Mouse (Mus musculus) CH12.LX (cell line): Measurements from ENCODE around the gene Pianp.
A peak's percentile ranks its signal among the peaks of the same experiment; 100 is the strongest.

Source experiments
- CTCF ChIP-seq, 2 experiments: IDR thresholded peaks in 1 of 2; conservative IDR thresholded peaks in 1 of 2; 2 replicates each; pipeline ENCODE4 v1.5.1; 2011 to 2012; ENCODE audit warnings: low read depth in 2 of 2, low read length in 2 of 2, improper control_type of control experiment in 1 of 2, inconsistent platforms in 1 of 2, mild to moderate bottlenecking in 1 of 2, moderate library complexity in 1 of 2
- NRF1 ChIP-seq: IDR thresholded peaks from 2 replicates; pipeline ENCODE4 v1.6.1; 2014; ENCODE audit warnings: low read depth, mild to moderate bottlenecking, inconsistent platforms, low read length, improper control_type of control experiment, moderate library complexity
- POLR2A ChIP-seq: IDR thresholded peaks from 2 replicates; pipeline ENCODE4 v1.6.1; 2011; ENCODE audit warnings: low read depth, mild to moderate bottlenecking, improper control_type of control experiment, low read length
- POLR2AphosphoS2 ChIP-seq: IDR thresholded peaks from 2 replicates; pipeline ENCODE4 v1.6.1; 2011; ENCODE audit warnings: low read depth, low read length, improper control_type of control experiment

- no peak for TF ChIP-seq NRF1
- TF ChIP-seq POLR2AphosphoS2, result 0 out of 2 replicates have a peak, but pooled peaks have one; percentile 18
- no peak for TF ChIP-seq CTCF (conservative IDR thresholded peaks at IDR 0.05 in 1 of 2, IDR thresholded peaks at IDR 0.05 in 1 of 2; ENCODE audit: low read depth in 2 of 2, low read length in 2 of 2)
- TF ChIP-seq POLR2A, result no peak
Observed at GRCm38 (mm10) chr6:124955212-124955611, 41.3 kb upstream of the Pianp start.
